ENCODE assay signal across 8 mouse cellular contexts in the genomic region with DNA sequence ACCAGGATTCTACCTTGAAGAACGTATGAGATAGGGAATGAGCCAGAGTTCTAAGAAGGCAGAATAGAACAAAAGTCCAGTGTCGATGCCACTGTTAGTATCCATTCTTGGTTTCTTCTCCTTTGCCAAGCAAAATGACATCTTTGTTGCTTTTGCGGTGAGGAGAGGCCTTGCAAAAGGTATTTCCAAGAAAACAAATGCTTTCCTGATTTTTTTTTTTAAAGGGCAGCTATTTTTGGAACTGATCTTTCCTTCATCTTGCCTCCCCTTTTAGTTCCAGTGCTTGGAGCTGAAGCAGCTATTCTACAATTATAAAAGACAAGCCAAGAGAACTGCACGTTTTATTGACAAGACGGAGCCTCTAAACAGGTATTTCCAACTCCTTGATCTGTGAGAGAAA. TPM values are rescaled to one million over a fixed set of nuclear protein-coding genes. Genes with fewer than 3 reads are reported as not detected.
DNase-seq lines count a peak whose midpoint lies in the region; ATAC-seq lines count a peak whose summit lies in the region.

A gene (plus strand): TSS at position 301 of the 400 bp plus-strand sequence.

- no peak within 1 kb of the TSS for H3K9ac ChIP-seq in forebrain, embryonic 11.5 days (ENCODE audit: low read length)
- no peak within 1 kb of the TSS for H3K9ac ChIP-seq in limb, embryonic 12.5 days (replicated peaks)

- H3K27me3 ChIP-seq in forebrain, embryonic 11.5 days (ENCODE audit: control insufficient read depth, insufficient read depth, low read length), result no peaks in the 10 kb centered on the region
- no peaks in the 10 kb centered on the region; the same call in 1 of the 2 replicates for H3K27me3 ChIP-seq in limb, embryonic 12.5 days

- no peak for DNase-seq in thymus, postnatal 0 days (ENCODE audit: low spot score)
- no peak for DNase-seq in thymus, postnatal 10 days (ENCODE audit: low spot score in 2 of 2)
- no peak for DNase-seq in forebrain, embryonic 11.5 days (ENCODE audit: low spot score)
- DNase-seq in heart, postnatal 25 days (ENCODE audit: low spot score), result no peak
- DNase-seq in cerebellum, adult 11-12 months, result no peak
- no peak for DNase-seq in cerebellum, postnatal 14 days

- no peak within 1 kb of the TSS for H3K4me2 ChIP-seq in forebrain, embryonic 11.5 days (ENCODE audit: low read depth, low read length, severe bottlenecking)
- no peak within 1 kb of the TSS for H3K4me2 ChIP-seq in limb, embryonic 12.5 days

- 83% methylated on average over 5 of the region's 5 CpGs for WGBS in forebrain, embryonic 11.5 days
- WGBS in limb, embryonic 12.5 days, result 82% methylated on average over 5 of the region's 5 CpGs

- H3K4me3 ChIP-seq in forebrain, embryonic 11.5 days (ENCODE audit: low read depth, low read length), result no peak within 1 kb of the TSS
- no peak within 1 kb of the TSS for H3K4me3 ChIP-seq in limb, embryonic 12.5 days (replicated peaks)

- H3K9me3 ChIP-seq in forebrain, embryonic 11.5 days (ENCODE audit: control insufficient read depth, low read length), result no peaks in the 10 kb centered on the region
- no peaks in the 10 kb centered on the region for H3K9me3 ChIP-seq in limb, embryonic 12.5 days

- H3K27ac ChIP-seq in forebrain, embryonic 11.5 days (ENCODE audit: low read depth, low read length), result no peak within 1 kb of the TSS
- no peak within 1 kb of the TSS for H3K27ac ChIP-seq in limb, embryonic 12.5 days

- no peaks in the 10 kb centered on the region; the same call in 1 of the 2 replicates for H3K4me1 ChIP-seq in forebrain, embryonic 11.5 days (replicated peaks; ENCODE audit: control insufficient read depth, insufficient read depth, low read length)
- peaks cover 4% of the 10 kb centered on the region; the same call in 1 of the 2 replicates for H3K4me1 ChIP-seq in limb, embryonic 12.5 days (replicated peaks)

- no peaks in the 10 kb centered on the region for H3K36me3 ChIP-seq in forebrain, embryonic 11.5 days (ENCODE audit: control insufficient read depth, insufficient read depth, low read length)
- no peaks in the 10 kb centered on the region for H3K36me3 ChIP-seq in limb, embryonic 12.5 days

- intact Hi-C loops in heart, postnatal 25 days (cut with DNase I), result loop anchor here (5.0 kb wide), 1 partner anchor 53 kb away; a partner anchor contains a TSS

- ATAC-seq in forebrain, embryonic 11.5 days (replicated peaks; ENCODE audit: low FRiP score), result no peak
- ATAC-seq in limb, embryonic 12.5 days (ENCODE audit: insufficient number of reproducible peaks, insufficient read depth, low FRiP score, low TSS enrichment, low read depth), result no peak
- ATAC-seq in neutrophil, adult 5-6 weeks (ENCODE audit: extremely low read depth, insufficient number of reproducible peaks, low FRiP score, poor library complexity, severe bottlenecking), result no peak

RNA-seq across cellular contexts. Expression of the gene that starts here (rescaled TPM):
- 69.2 and 70.6 TPM in 2 replicates for polyA plus RNA-seq in thymus, postnatal 0 days (2015; fragmentation: Nextera tagmentation; extraction: Ambion mirVana)
- 104 and 105 TPM in 2 replicates for polyA plus RNA-seq in forebrain, embryonic 11.5 days (2014; fragmentation: Nextera tagmentation; extraction: Ambion mirVana)
- total RNA-seq in heart, postnatal 25 days (2021), result 10 to 100 TPM; 75.4 to 78.4 TPM
- 136 and 143 TPM in 2 replicates for polyA plus RNA-seq in limb, embryonic 12.5 days (2016; fragmentation: Nextera tagmentation; extraction: Ambion mirVana)
- total RNA-seq in neutrophil, adult 5-6 weeks (2017), result 44.2 and 47.9 TPM in 2 replicates
